Mouse (Mus musculus) mammary gland, adult 2 months (tissue): ENCODE results near the gene Parva. TPM values are rescaled to one million over a fixed set of nuclear protein-coding genes. Genes with fewer than 3 reads are reported as not detected.

Experiments used
- polyA plus RNA-seq: library from polyadenylated mRNA; depleted of rRNA; stranded (reverse); fragments of >200 nt; gene quantifications from 2 replicates; pipeline ENCODE4 v1.2.3, GENCODE M21; 2012; ENCODE audit warnings: low replicate concordance; rRNA removed

The Parva gene
- 33.5 and 57.6 TPM in 2 replicates for polyA plus RNA-seq

GRCm38 (mm10) chr7:112427357-112428157 is at the start of gene Parva:
TSS of gene Parva (plus strand) at chr7:112427505.

Other genes with a start within 250 kb of the Parva start
- gene Mical2, start 201.6 kb upstream of the Parva start, polyA plus RNA-seq = 10.8 and 16.0 TPM in 2 replicates